Mouse (Mus musculus) brain, embryonic 14.5 days (tissue): ENCODE measurements around the gene Gm45717. TPM values are rescaled to one million over a fixed set of nuclear protein-coding genes. Genes with fewer than 3 reads are reported as not detected.

ENCODE experiments used
- DNase-seq: peaks from one replicate; pipeline ENCODE4 v3.0.0-alpha.2; 2011; ENCODE audit warnings: low read depth
- CTCF ChIP-seq: fragments of 200-500 bp; IDR thresholded peaks from 2 replicates; pipeline ENCODE4 v1.5.1; 2012; ENCODE audit warnings: inconsistent platforms, mild to moderate bottlenecking, moderate library complexity, borderline replicate concordance; ENCODE audit not compliant: insufficient read depth, insufficient read length; ENCODE audit errors: extremely low read depth
- POLR2A ChIP-seq: fragments of 200-500 bp; IDR thresholded peaks from 2 replicates; pipeline ENCODE4 v1.6.1; 2012; ENCODE audit warnings: mild to moderate bottlenecking, inconsistent platforms, borderline replicate concordance; ENCODE audit not compliant: poor library complexity, insufficient read depth, insufficient read length, severe bottlenecking; ENCODE audit errors: extremely low read depth
- polyA plus RNA-seq: library from polyadenylated mRNA; depleted of rRNA; stranded (reverse); fragments of >200 nt; gene quantifications from 2 replicates; pipeline ENCODE4 v1.2.3, GENCODE M21; 2012; rRNA removed

Gm45717 gene
- not detected in 2 replicates for polyA plus RNA-seq

DNA sequence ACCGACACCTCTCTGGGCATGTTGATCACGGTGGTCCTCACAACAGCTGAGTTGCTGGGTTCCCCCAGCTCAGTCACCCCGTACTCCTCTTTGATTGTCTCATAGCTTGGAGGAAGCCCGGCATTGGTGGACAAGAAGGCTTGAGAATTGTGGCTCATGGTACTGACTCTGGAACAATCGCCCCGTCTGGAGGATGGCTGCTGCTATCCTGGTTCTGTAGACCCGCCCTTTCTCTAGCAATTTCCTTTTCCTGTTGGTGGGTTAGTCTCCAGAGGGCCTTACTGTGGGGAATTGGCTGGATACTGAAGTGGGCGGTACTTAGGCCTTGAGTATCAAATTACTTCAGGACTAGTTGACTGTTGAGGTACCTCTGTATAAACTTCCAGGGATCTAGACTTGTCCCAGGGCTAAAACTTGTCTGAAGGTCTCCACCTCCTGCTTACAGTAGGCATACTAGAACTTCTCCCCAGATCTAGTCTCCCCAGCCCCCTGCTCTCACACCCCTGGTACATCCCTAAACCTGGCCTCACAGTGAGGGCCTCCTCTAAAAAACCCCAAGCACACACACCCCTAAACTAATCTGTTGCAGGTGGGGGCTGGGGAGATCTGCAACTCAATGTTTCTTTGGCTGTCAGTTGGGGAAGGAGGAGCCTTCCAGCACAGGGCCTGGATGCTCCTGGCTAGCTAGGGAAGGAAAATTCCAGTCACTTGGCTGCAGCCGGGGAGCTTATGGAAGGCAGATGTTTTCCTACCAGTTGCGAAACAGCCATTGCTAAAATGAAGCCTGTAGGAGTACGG is at the start of gene Gm45717, which contains the start of gene Ifitm2:
Gene Gm45717, minus strand, starts transcription at position 180 of the 798 bp plus-strand sequence.
Gene Ifitm2, minus strand, starts transcription at position 230 of the 798 bp plus-strand sequence.
- no peak for TF ChIP-seq POLR2A
- TF ChIP-seq CTCF, result no peak
- DNase-seq, result peak; percentile 82

DNA sequence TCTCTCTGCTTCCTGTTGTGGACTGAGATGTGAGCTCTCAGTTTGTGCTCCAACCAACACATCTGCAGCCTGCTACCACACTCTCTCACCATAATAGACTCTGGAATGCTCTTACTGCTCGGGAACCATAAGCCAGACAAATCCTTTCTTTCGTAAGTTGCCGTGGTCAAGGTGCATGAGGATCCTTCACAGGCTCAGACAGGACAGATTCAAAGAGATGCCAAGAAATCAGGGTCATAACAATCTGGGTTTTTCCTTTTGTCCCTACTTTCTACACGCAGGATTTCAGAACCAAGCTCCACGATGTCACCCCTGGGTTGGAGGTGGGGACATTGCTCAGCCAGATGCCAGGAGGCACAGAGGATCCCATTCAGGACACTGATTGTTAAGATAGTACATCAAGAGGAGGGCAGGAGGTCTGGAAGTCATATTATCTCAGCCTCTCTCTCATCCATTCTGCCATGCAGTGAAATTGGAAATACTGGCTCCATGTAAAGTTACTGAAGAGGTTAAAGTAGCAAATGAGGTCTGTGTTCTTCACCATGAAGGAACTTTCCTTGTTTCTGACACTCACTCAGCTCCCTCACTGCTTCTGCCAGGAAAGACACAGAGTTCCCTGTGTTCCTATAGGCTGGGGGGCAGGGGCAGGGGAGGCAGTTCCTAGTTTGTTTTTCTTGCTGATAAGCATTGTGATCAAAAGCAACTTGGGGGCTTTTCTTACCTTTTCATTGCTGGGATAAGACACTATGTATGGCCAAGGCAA is 47.7 kb upstream of the Gm45717 start:
- TF ChIP-seq POLR2A, result no peak
- TF ChIP-seq CTCF, result no peak

DNA sequence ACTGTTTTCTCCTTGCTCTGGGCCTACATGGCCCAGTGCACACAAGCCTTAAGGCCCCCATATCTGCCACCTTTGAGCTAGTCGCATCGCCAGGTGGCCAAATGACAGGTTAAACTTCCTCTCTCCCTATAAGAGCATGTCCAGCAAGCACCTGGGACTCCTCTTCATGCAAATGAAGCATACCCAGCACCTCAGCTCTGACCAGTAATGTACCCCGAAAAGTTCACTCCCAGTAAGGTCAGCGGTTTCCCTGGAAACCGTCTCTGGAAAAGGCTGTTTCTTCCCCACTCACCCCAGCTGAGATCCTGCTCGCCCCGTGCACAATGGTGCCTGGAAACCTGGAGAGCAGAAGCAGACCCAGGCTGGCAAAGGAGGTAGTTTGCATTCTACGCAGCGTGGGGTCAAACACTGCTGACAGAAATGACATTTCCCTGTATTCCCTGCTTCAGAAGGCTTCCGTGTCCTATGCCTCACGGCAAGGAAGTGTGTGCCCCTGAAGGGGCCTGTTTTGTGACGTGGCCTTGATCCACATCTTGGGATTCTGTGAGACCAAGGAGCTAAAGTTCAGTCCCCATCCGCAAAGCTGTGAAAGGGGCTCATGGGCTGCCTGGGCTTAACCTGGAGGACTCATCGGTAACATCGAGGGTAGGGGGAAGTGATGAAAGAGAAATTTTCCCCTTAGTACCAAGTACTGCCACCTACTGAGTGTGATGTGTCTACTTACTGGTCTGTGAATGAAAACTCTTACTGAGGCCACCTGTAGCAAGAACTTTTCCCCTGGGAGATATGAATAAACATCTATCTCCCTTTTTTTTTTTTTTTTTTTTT is 45.4 kb upstream of the Gm45717 start:
- TF ChIP-seq CTCF (no peak), POLR2A (no peak)
- no peak for DNase-seq

More for the DNA sequence above, 47.7 kb upstream of the Gm45717 start:
- no peak for DNase-seq

DNA sequence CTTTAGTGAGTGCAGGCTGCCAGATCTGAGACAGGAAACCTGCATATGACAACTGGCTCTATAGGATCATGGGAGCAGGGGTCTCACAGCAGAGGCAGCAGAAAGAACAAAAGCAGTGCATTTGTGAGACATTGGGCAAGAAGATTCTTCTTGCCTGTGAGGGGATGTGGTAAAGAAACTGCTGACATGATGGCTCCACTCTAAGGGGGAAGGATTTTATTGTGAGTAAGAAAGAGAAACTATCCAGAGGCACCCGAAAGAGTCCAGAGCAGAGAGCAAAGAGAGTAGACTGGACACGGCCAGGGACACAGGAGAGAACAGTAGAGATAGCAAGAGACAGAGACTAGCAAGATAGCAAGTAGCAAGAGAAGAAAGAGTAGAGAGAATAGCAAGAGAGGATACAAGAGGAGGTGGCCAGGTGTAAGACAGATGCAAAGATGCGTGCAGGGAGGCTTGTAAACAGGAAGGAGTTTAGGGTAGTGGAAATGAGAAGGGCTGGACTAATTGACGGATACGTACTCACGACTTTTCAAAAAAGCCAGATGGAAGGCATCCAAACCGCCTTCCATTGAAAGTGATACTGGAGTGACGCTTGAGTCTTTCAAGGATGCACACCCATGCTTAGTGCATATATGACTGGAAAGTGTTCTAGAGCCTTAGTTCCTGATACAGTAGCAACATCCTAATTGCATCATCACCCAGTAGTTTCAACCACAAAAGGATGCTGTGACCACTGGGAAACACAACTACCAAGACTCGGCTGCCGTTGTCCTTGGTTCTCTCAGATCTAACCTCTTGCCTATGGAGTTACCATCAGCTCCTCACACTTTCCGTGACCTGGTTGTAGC is 43.3 kb upstream of the Gm45717 start:
- no peak for DNase-seq
- TF ChIP-seq POLR2A (no peak), CTCF (no peak)

DNA sequence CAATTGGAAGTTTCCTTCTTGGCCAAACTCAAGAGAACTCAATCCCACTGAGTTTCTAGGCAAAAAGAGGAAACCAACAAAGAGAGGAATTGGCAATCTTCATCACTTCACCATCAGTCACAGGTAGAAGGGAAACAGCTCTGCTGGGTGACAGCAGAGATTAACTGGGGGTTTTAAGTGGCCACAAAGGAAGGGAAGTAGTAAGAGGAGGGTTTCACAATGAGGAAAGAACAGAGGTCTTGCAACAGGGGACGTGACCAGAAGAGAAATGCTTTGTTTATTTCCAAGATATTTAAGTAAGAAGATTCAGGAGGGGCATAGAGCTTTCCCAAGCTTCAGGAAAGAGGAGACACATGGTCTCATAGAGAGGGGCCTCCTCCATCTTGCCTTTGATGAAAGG is 42.1 kb upstream of the Gm45717 start:
- TF ChIP-seq CTCF (no peak), POLR2A (no peak)
- DNase-seq, result no peak

DNA sequence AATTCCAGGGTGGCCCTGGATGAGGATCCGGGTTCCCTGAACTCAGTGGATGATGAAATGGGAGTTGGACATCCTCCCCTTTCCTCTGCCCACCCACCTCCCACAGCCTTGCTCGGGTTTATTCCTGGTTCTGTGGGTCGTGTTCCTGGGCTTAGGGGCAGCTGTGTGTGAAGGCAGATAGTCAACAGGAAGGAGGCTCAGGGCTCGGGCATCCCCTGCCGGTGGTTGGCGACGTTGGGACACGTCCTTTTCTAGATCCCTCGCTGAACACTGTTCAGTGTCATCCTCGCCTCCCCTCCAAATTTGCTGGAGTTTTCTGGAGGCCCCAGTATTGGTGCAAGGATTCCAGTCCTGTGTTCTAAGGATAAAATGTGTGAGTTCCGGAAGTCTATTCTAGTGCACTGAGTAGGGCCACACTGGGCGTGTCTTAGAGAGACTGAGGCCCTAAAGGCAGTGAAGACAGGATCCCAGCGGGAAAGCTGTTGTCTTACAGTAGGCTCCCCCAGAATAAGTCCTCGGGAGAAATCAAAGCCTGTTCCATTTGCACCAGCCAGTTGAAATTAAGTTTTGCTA is 35.5 kb upstream of the Gm45717 start:
- no peak for TF ChIP-seq POLR2A
- no peak for TF ChIP-seq CTCF
- no peak for DNase-seq

DNA sequence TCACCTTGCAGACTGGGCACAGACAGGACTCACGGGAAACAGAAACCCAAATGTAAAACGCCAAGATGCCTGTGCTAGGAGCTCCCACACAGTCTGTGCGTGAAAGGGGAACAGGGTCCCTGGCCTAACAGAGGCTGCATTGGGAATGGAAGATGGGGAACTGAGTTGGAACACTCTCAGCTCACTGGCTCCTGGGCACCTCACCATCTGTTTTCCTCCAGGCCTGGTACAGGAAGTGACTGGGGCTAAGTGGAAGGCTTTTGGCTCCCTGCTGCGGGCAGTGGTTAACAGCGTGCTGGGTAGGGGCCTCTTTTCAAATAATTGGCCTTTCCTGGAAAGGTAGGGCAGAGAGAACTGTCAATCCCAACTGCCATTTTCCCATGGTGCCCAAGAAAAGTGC is 34.9 kb upstream of the Gm45717 start:
- DNase-seq, result no peak
- TF ChIP-seq CTCF (no peak), POLR2A (no peak)

DNA sequence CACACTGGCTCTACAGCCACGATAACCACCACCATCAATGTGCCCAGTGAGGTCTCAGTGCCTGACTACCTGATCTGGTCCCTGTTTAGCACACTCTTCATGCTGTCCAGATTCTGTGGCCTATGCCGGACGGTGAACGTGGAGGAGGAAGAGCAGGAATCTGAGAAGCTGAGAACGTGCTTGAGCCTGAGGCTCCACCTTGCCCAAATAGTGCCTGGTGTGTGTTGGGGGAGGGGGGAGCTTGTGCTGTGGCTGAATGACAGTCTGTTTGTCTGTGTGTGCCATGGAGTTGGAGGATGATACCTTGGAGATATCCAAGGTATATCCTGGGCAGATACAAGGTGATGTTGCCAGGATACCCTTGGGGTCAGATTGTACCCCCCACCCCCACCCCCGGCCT is 34.4 kb upstream of the Gm45717 start:
- DNase-seq, result no peak
- no peak for TF ChIP-seq CTCF
- TF ChIP-seq POLR2A, result no peak

DNA sequence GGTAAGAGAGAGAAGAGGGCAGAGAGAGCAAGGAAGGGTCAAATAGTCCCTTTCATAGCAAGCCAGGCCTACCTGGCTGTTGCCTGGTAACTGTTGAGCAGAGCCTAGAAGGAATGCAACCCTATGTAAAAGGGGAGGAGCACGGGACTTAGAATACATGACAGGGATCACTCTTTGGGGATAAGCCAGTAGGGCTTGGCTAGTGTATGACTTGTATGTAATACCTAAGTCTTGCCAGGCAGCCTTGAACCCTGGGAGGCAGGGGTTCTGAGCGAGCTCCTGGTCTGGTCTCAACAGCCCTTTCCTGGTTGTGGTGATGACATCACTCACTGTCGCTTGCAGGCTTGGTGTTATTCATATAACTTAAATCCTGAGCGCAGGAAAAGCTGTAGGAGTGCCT is 33.3 kb upstream of the Gm45717 start:
- DNase-seq, result no peak
- TF ChIP-seq POLR2A (no peak), CTCF (no peak)

DNA sequence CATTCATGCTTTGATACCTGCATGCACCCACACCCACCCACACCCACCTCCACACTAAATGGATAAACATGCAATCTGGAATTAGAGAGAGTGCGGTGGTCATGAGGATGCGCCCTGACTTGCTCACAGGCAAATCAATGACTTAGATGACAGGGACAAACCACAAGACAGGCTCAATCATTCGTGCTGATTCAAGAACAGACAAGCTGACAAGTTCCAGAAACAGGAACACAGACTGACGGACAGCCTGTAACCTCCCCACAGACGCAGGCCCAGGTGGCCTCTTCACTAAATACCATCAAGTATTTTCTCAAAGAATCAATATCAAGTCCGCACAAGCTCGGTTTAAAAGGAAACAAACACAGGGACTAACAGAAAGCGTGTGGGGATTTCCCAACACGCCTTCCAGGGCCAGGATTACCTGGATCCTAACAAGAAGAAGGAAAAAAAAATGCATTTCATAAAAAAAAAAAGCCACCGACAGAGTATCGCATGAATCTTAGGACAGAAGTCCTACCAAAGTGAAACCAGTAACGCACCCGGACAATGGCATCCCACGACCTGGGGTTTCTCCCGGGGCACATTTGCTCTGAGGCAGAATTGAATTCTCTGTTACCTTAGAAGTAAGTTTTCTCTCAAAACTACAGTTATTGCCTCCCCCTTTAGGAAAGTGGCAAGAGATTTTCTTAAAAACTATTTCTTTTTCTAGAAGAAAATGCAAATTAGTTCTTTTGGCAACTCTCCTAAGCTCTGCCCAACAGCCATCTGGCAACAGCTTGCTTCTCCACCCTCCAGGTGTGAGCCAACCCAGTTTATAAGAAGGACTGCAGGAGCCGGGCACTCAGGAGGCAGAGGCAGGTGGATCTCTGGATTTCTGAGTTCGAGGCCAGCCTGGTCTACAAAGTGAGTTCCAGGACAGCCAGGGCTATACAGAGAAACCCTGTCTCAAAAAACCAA is 31.7 kb upstream of the Gm45717 start:
- TF ChIP-seq CTCF (no peak), POLR2A (no peak)
- DNase-seq, result no peak

DNA sequence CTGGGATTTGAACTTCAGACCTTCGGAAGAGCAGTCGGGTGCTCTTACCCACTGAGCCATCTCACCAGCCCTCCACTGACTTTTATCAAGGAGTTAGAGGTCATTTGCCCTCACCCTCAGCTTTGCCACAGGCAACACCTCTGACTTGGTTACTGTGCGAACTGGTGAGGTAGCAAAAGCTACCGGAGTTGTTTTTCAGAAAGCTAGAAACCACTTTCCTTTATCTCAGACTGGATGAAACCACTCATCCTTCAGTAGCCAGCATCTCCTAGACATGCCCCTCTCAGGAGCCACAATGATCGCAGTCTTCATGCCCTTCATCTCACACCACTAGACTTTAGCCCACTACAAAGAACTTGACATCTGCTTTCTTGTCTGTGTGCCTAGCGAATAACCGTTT is 27.2 kb upstream of the Gm45717 start:
- no peak for TF ChIP-seq CTCF
- no peak for TF ChIP-seq POLR2A
- no peak for DNase-seq
